Mouse (Mus musculus): ENCODE measurements around the gene Gm21900. TPM values are rescaled to one million over a fixed set of nuclear protein-coding genes. Genes with fewer than 3 reads are reported as not detected.
A peak's percentile ranks its signal among the peaks of the same experiment; 100 is the strongest.
"Not testable (repeated sequence)": the region's sequence is repeated elsewhere in the genome, so short reads cannot be mapped to it uniquely, and the experiment has no call there.

Gm21900 gene
- not detected in 2 replicates for polyA plus RNA-seq (2015; fragmentation: Nextera tagmentation; extraction: Ambion mirVana)

DNA sequence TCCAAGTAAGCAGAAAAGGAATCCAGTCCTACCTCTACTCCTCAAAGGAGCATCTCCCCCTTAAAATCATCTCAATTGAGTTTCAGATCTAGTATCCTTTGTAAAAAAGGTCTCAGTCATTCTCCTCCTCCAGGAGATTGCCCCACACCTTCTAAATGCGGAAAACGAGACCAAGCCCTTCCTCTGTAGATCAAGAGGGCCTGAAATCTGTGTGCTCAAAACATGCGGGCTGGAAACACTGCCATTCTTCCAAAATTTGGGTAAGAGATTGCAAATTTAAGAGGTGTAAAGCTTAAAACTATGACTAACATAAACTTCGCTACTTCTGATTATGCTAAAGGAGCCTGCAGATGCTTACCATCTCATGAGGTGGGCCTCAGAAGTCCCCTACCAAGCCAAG lies at the start of gene Gm21900:
Gene Gm21900 (plus strand): TSS at position 301 of the 400 bp plus-strand sequence.
- H3K9ac ChIP-seq (replicated peaks); H3K36me3 ChIP-seq (replicated peaks; ENCODE audit: insufficient read depth, low read length); DNase-seq; H3K4me2 ChIP-seq (ENCODE audit: low read depth, low read length); H3K27ac ChIP-seq (ENCODE audit: low read depth); H3K4me1 ChIP-seq (ENCODE audit: insufficient read depth); H3K9me3 ChIP-seq (ENCODE audit: low read length); ATAC-seq; H3K4me3 ChIP-seq (ENCODE audit: low read depth, low read length); H3K27me3 ChIP-seq (ENCODE audit: insufficient read depth, low read length): not testable (repeated sequence)
- WGBS (ENCODE audit: insufficient replicate concordance), result 82% methylated on average over 1 of the region's 4 CpGs

DNA sequence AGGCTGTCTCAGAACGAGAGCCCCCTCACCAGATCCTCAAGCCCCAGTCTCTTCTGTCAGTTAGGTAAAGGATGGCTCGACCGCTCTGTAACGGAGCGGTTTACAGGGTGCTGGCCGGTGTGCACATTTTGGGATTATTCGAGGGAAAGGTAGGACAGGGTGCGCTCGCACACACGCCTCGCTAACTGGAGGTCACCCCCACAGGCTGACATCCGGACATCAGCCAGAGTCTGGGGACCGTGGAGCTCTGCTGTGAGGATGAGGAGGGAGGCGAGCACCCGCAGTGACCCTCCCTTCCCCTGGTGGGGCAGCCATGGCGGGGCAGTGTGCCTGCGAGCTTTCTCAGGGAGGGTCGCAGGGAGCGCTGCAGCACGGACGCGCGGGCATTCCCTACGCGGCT lies 27.4 kb downstream of the Gm21900 start:
- no CpG with 5 or more reads among the region's 25 CpGs for WGBS (ENCODE audit: insufficient replicate concordance)
- H3K4me3 ChIP-seq (ENCODE audit: low read depth, low read length); H3K36me3 ChIP-seq (replicated peaks; ENCODE audit: insufficient read depth, low read length); H3K27ac ChIP-seq (ENCODE audit: low read depth); H3K27me3 ChIP-seq (ENCODE audit: insufficient read depth, low read length); H3K9ac ChIP-seq (replicated peaks); H3K4me2 ChIP-seq (ENCODE audit: low read depth, low read length); ATAC-seq; H3K4me1 ChIP-seq (ENCODE audit: insufficient read depth); H3K9me3 ChIP-seq (ENCODE audit: low read length): not testable (repeated sequence)
- DNase-seq, result peak; percentile 0

Other genes with a start within 250 kb of the Gm21900 start
- not detected in 2 replicates for gene Gm28510, start 203.6 kb upstream of the Gm21900 start, polyA plus RNA-seq (2015; fragmentation: Nextera tagmentation; extraction: Ambion mirVana)
- gene Gm20737, start 80.3 kb upstream of the Gm21900 start, polyA plus RNA-seq (2015; fragmentation: Nextera tagmentation; extraction: Ambion mirVana), result not detected in 2 replicates
- not detected in 2 replicates for gene Gm21775, start 62.9 kb upstream of the Gm21900 start, polyA plus RNA-seq (2015; fragmentation: Nextera tagmentation; extraction: Ambion mirVana)
- gene Gm20777, start 136.1 kb downstream of the Gm21900 start, polyA plus RNA-seq (2015; fragmentation: Nextera tagmentation; extraction: Ambion mirVana), result not detected in 2 replicates